Mouse (Mus musculus): ENCODE measurements around the gene Cmtm2a. TPM values are rescaled to one million over a fixed set of nuclear protein-coding genes. Genes with fewer than 3 reads are reported as not detected.
A peak's percentile ranks its signal among the peaks of the same experiment; 100 is the strongest.
"Not testable (repeated sequence)": the region's sequence is repeated elsewhere in the genome, so short reads cannot be mapped to it uniquely, and the experiment has no call there.

Cmtm2a gene
- polyA plus RNA-seq (2012; rRNA removed), result 974 and 1,262 TPM in 2 replicates

DNA sequence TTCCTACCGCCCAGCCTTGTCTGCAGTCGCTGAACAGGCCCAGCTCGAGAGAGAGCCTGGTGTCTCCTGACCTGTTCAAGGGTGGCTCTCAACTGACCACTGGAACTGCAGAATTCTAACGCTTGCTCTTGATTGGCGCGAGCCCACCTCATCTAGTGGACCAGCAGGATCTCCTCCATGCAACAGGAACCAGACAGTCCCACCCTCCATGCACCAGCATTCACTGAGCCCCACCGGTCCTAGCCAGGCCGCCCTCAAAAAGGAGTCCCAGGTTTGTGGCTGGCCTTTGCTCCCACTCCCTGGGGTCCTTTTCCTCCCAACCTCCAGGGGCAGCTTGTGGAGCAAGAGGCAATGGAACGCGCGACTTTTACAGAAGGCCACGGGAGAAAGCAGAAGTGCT lies at the start of gene Cmtm2a:
TSS of gene Cmtm2a (minus strand) at position 101 of the 400 bp plus-strand sequence.
- H3K4me3 ChIP-seq (ENCODE audit: control insufficient read depth, low read depth, low read length), result peak within 1 kb of the TSS; percentile 76
- H3K4me1 ChIP-seq (ENCODE audit: control insufficient read depth, insufficient read depth, low read length); H3K27me3 ChIP-seq (ENCODE audit: control insufficient read depth, insufficient read depth, low read length); H3K36me3 ChIP-seq (ENCODE audit: control insufficient read depth, insufficient read depth, low read length): not testable (repeated sequence)
- peak; percentile 21; the same call in 1 of the 2 replicates for TF ChIP-seq POLR2A (IDR thresholded peaks at IDR 0.05; ENCODE audit: control insufficient read depth, low read depth, low read length)
- H3K27ac ChIP-seq (ENCODE audit: control insufficient read depth, insufficient read depth, low read depth, low read length), result peak within 1 kb of the TSS; percentile 75

DNA sequence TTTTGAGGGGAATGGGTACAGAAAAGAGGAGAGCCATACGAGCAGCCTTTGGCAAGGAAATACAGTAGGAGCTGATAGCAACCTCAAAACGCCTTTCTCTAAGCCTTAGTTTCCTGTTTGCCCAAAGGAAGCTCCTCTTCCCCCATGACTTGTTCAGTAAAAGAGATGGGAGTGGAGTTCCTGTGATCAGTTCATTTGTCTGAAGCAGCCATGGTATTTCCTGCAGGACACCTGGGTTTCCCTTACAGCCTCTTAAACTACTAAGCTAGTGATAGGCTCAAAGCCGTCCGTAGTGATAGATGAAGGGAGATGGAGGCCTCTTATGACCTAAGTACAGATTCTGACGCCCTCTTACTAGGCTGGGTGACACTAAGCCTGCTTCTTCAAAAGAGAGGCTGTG lies 49.4 kb upstream of the Cmtm2a start:
- no peak for TF ChIP-seq CTCF (IDR thresholded peaks at IDR 0.05; ENCODE audit: control insufficient read depth, insufficient read depth, insufficient replicate concordance, low read depth, low read length)
- TF ChIP-seq POLR2A (IDR thresholded peaks at IDR 0.05; ENCODE audit: control insufficient read depth, low read depth, low read length), result no peak
- H3K27me3 ChIP-seq (ENCODE audit: control insufficient read depth, insufficient read depth, low read length), result no peaks in the 10 kb centered on the region
- H3K4me3 ChIP-seq (ENCODE audit: control insufficient read depth, low read depth, low read length), result no peak overlapping the region
- H3K4me1 ChIP-seq (ENCODE audit: control insufficient read depth, insufficient read depth, low read length), result peaks cover 18% of the 10 kb centered on the region
- no peaks in the 10 kb centered on the region for H3K36me3 ChIP-seq (ENCODE audit: control insufficient read depth, insufficient read depth, low read length)
- H3K27ac ChIP-seq (ENCODE audit: control insufficient read depth, insufficient read depth, low read depth, low read length), result no peak overlapping the region

DNA sequence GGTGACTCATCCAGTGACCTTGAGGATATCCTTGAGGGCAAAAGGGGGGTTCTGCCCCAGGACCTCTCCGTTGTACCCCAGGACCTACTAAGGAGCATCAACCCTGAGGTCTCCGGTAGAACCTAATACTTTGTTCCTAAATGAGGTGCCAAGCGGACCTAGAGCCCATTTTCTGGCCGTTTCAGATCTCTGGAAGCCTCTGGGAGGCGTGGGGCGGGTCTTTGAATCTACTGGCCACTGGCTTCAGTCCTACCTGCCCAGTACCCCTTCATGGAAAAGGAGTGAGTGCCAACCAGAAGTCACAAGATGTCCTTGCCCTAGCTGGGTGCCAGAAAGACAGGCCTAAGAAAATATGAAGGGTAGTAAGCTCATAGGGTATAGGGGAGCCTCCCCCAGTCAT lies 48.7 kb upstream of the Cmtm2a start:
- Histone ChIP-seq H3K27me3 (ENCODE audit: control insufficient read depth, insufficient read depth, low read length) (no peaks in the 10 kb centered on the region), H3K27ac (ENCODE audit: control insufficient read depth, insufficient read depth, low read depth, low read length) (peak overlapping the region; percentile 8; the same call in 1 of the 2 replicates), H3K4me1 (ENCODE audit: control insufficient read depth, insufficient read depth, low read length) (peaks cover 15% of the 10 kb centered on the region), H3K4me3 (ENCODE audit: control insufficient read depth, low read depth, low read length) (no peak overlapping the region; the same call in 1 of the 2 replicates), H3K36me3 (ENCODE audit: control insufficient read depth, insufficient read depth, low read length) (no peaks in the 10 kb centered on the region)
- TF ChIP-seq CTCF (IDR thresholded peaks at IDR 0.05; ENCODE audit: control insufficient read depth, insufficient read depth, insufficient replicate concordance, low read depth, low read length) (no peak), POLR2A (IDR thresholded peaks at IDR 0.05; ENCODE audit: control insufficient read depth, low read depth, low read length) (no peak)

DNA sequence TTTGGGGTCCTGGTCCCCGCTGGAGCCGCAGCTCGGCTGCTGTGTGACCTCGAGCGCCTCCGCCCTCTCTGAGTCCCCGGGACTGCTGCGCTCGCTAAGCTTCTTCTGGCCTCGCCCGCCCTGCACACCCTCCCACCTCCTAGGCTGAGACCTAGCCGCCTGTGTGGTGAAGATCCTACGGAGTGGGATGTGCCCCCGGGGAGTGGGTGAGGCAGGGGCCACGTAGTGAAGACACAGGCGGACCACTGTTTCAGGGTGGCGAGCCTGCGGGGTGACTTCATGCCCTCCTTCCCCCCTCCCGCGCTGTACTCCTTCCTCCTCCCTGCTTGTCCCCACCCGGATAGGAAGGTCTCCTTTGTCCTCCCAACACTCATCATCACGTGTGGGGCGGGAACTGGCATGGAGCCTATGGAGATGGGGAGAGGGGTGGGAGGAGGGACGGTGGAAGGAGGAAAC lies 48.2 kb upstream of the Cmtm2a start:
- Histone ChIP-seq H3K4me3 (ENCODE audit: control insufficient read depth, low read depth, low read length) (peak overlapping the region; percentile 73), H3K27ac (ENCODE audit: control insufficient read depth, insufficient read depth, low read depth, low read length) (peak overlapping the region; percentile 8), H3K4me1 (ENCODE audit: control insufficient read depth, insufficient read depth, low read length) (peaks cover 13% of the 10 kb centered on the region), H3K36me3 (ENCODE audit: control insufficient read depth, insufficient read depth, low read length) (no peaks in the 10 kb centered on the region), H3K27me3 (ENCODE audit: control insufficient read depth, insufficient read depth, low read length) (no peaks in the 10 kb centered on the region)
- TF ChIP-seq POLR2A (IDR thresholded peaks at IDR 0.05; ENCODE audit: control insufficient read depth, low read depth, low read length) (no peak), CTCF (IDR thresholded peaks at IDR 0.05; ENCODE audit: control insufficient read depth, insufficient read depth, insufficient replicate concordance, low read depth, low read length) (no peak)

DNA sequence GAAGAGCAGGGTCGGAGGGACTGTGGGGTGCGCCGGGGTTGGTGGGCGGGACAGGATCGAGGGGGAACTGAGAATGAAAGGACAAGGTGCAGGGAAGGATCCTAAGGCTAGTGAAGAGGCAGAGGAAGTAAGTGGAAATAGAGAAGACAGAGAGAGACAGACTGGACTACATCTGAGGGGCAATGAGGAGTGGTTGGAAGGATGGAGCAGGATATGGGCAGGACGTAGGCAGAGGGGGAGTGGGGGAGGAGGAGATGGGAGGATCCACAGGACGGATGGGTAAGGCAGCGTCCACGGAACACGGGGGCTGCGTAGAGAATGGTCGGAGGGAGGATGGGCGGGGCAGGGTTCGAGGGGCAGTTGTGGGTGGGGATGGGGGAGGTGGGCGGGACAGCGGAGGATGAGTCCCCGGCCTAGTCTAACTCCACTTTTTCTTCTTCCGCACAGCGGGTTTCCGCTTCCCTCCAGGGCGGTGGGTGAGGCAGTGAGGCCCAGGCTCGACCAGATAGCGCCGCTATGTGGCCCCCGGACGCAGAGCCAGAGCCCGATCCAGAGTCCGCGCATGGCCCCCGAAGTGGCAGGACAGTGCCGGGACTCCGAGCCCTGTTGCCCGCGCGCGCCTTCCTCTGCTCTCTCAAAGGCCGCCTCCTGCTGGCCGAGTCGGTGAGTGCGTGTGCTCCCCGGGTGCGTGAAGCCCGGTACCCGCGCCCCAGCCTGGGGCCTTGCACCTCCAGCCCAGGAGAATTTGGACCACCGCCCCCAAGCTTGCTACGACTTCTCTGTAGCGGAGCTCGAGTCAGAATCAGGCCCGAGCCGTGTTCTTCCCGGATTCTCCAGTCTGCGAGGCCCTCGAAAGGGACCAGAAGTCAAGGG lies 47.5 kb upstream of the Cmtm2a start:
- Histone ChIP-seq H3K4me1 (ENCODE audit: control insufficient read depth, insufficient read depth, low read length) (peaks cover 13% of the 10 kb centered on the region), H3K4me3 (ENCODE audit: control insufficient read depth, low read depth, low read length) (peak overlapping the region; percentile 73), H3K36me3 (ENCODE audit: control insufficient read depth, insufficient read depth, low read length) (no peaks in the 10 kb centered on the region), H3K27me3 (ENCODE audit: control insufficient read depth, insufficient read depth, low read length) (no peaks in the 10 kb centered on the region), H3K27ac (ENCODE audit: control insufficient read depth, insufficient read depth, low read depth, low read length) (peak overlapping the region; percentile 8)
- TF ChIP-seq POLR2A (IDR thresholded peaks at IDR 0.05; ENCODE audit: control insufficient read depth, low read depth, low read length) (peak; percentile 42; the same call in 1 of the 2 replicates), CTCF (IDR thresholded peaks at IDR 0.05; ENCODE audit: control insufficient read depth, insufficient read depth, insufficient replicate concordance, low read depth, low read length) (peak; percentile 28; the same call in 1 of the 2 replicates)

DNA sequence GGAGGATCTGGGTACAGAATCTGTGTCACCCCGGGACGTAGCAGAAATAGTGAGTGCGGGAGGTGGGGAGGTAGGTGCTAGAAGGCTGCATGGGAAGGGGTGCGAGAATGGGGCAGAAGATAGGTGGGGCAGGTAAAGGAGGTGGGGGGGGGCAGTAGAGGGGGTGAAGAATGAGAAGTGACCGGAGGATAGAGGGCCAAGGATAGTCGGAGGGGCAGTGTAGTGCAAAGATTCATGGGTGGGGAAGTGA lies 46.9 kb upstream of the Cmtm2a start:
- Histone ChIP-seq H3K36me3 (ENCODE audit: control insufficient read depth, insufficient read depth, low read length) (no peaks in the 10 kb centered on the region), H3K27ac (ENCODE audit: control insufficient read depth, insufficient read depth, low read depth, low read length) (no peak overlapping the region), H3K4me1 (ENCODE audit: control insufficient read depth, insufficient read depth, low read length) (peaks cover 13% of the 10 kb centered on the region), H3K4me3 (ENCODE audit: control insufficient read depth, low read depth, low read length) (peak overlapping the region; percentile 73), H3K27me3 (ENCODE audit: control insufficient read depth, insufficient read depth, low read length) (no peaks in the 10 kb centered on the region)
- TF ChIP-seq CTCF (IDR thresholded peaks at IDR 0.05; ENCODE audit: control insufficient read depth, insufficient read depth, insufficient replicate concordance, low read depth, low read length) (no peak), POLR2A (IDR thresholded peaks at IDR 0.05; ENCODE audit: control insufficient read depth, low read depth, low read length) (no peak)

DNA sequence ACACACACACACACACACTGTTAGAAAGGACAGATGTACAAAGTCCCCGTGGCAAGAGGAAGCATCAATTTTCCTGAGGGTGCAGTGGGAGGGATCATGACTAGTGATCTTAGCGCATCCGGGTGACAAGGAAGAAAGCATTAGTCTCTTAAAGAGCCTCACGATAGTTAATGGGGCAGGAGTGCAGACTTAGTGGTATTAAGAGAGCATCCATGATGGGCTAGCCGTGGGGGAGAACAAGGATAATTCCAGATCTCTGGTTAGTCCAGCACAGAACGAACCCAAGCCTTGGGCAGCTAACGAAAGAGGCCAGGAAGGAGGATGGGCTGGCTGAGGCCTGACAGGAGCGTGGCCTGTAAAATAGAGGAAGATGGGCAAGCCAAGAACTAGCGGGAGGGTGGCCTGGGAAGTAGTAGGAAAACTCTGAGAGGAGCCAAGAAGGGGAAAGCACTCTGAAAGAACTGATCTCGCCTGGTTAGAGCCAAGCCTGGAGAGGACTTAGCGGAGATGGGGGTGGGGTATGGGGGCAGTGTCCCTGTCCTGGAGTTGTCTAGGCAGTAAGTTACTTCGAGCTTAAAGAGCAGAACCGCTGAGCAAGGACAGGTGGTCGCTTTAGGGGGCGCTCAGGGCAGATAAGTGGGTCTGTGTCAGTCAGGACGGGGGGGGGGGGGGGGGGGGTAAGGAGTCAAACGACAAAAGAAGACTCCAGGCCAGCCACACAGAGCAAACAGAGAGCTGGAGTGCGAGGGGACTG lies 46.4 kb upstream of the Cmtm2a start, which contains the start of gene Cmtm3:
TSS of gene Cmtm3 (plus strand) at position 182 of the 754 bp plus-strand sequence.
- Histone ChIP-seq H3K27ac (ENCODE audit: control insufficient read depth, insufficient read depth, low read depth, low read length) (peak within 1 kb of the TSS; percentile 65; the same call in 1 of the 2 replicates), H3K27me3 (ENCODE audit: control insufficient read depth, insufficient read depth, low read length) (no peaks in the 10 kb centered on the region), H3K36me3 (ENCODE audit: control insufficient read depth, insufficient read depth, low read length) (no peaks in the 10 kb centered on the region), H3K4me3 (ENCODE audit: control insufficient read depth, low read depth, low read length) (peak within 1 kb of the TSS; percentile 73), H3K4me1 (ENCODE audit: control insufficient read depth, insufficient read depth, low read length) (peaks cover 13% of the 10 kb centered on the region)
- TF ChIP-seq CTCF (IDR thresholded peaks at IDR 0.05; ENCODE audit: control insufficient read depth, insufficient read depth, insufficient replicate concordance, low read depth, low read length) (no peak), POLR2A (IDR thresholded peaks at IDR 0.05; ENCODE audit: control insufficient read depth, low read depth, low read length) (no peak)

Data from testis, adult 2 months (tissue).